Mouse (Mus musculus): ENCODE measurements around the gene Pptc7. TPM values are rescaled to one million over a fixed set of nuclear protein-coding genes. Genes with fewer than 3 reads are reported as not detected.

The Pptc7 gene
- polyA plus RNA-seq, 1 experiment: 18.8 TPM

DNA sequence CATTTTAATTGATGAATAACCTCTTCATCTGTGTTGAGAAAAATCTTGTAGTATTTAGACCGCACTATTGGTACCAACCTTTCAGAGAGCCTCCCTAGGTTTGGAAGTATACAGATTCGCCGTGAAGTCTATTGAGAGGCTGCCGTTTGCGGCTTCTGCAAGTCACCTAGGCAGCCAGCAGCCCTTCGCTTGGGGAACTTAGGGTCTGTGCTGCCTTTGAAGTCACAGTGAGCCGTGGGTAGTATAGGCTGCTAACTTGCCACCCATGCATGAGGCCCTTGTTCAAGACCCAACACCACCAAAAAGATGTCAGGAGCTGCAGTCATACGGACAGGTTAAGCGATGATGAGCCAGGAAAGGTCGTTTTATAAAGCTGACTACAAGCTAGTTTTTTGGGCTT, 2.0 kb downstream of the Pptc7 start:
- no peak for TF ChIP-seq POLR2A (IDR thresholded peaks at IDR 0.05; ENCODE audit: low read depth, low read length)
- no peak for TF ChIP-seq CTCF (IDR thresholded peaks at IDR 0.05; ENCODE audit: extremely low read depth, insufficient read depth, insufficient read length, insufficient replicate concordance)
- WGBS: 72% methylated on average over 10 of the region's 10 CpGs
- Histone ChIP-seq H3K27ac (ENCODE audit: insufficient read depth, low read length) (no peak overlapping the region), H3K27me3 (ENCODE audit: control insufficient read depth, insufficient read depth, low read length) (no peaks in the 10 kb centered on the region), H3K36me3 (ENCODE audit: control insufficient read depth, insufficient read depth, low read length) (no peaks in the 10 kb centered on the region), H3K4me1 (ENCODE audit: control insufficient read depth, insufficient read depth, insufficient read length) (peaks cover 17% of the 10 kb centered on the region), H3K4me3 (ENCODE audit: extremely low read depth, insufficient read depth, insufficient read length) (no peak overlapping the region)
- DNase-seq (ENCODE audit: low read depth in 1 of 2, low spot score in 2 of 2): no peak

DNA sequence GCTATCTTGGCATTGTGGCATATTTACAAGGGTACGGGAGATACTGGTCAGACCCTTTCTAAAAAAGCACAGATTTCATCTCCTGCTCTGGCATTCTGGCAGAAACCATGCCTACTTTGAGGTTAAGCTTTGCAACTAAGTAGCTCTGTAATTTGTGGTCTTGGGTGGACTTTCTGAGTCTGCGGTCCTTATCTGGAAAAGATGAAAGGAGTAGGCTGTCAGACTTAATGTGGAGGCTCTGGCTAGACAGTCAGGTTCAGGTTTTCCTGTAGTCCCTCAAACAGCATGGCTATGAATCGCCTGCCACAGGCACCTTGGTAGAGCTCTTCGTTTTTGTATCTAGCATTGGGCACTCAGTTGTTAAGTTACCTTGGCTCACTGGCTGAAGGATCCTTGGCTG, 2.9 kb downstream of the Pptc7 start:
- Histone ChIP-seq H3K27me3 (ENCODE audit: control insufficient read depth, insufficient read depth, low read length) (no peaks in the 10 kb centered on the region), H3K4me3 (ENCODE audit: extremely low read depth, insufficient read depth, insufficient read length) (no peak overlapping the region), H3K36me3 (ENCODE audit: control insufficient read depth, insufficient read depth, low read length) (no peaks in the 10 kb centered on the region), H3K27ac (ENCODE audit: insufficient read depth, low read length) (no peak overlapping the region), H3K4me1 (ENCODE audit: control insufficient read depth, insufficient read depth, insufficient read length) (peaks cover 23% of the 10 kb centered on the region)
- no peak for TF ChIP-seq POLR2A (IDR thresholded peaks at IDR 0.05; ENCODE audit: low read depth, low read length)
- no peak for TF ChIP-seq CTCF (IDR thresholded peaks at IDR 0.05; ENCODE audit: extremely low read depth, insufficient read depth, insufficient read length, insufficient replicate concordance)
- no peak for DNase-seq (ENCODE audit: low read depth in 1 of 2, low spot score in 2 of 2)
- 70% methylated on average over 4 of the region's 4 CpGs for WGBS

DNA sequence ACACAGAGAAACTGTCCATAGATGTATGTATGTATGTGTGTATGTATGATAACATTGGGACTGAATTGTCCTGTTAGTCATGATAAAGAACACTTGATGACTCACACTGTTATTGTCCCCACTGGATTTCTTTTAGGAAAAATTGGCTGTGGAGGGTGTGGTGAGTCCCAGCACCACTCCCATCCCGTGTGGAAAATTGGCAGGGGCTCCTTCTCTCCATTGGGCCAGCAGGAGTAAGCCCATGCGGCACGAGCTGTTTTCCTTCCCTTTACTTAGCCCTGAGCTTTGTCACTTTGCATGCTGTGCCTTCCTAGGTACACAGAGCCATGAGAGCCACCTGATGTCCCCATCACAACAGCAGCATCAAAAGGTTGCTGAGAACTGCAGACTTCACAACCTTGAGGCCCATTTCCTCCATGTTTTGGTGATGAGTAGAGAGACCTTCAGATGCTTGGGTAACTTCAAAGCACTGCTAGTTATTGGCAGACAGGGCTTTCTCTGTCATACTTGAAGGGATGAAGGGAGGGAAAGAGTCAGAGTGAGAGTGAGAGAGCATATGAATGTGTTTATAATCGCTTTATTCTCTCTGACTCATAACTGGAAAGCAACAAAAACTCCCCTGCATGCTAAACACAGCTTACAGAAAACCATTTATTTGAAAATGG, 4.1 kb downstream of the Pptc7 start:
- TF ChIP-seq POLR2A (IDR thresholded peaks at IDR 0.05; ENCODE audit: low read depth, low read length) (no peak), CTCF (IDR thresholded peaks at IDR 0.05; ENCODE audit: extremely low read depth, insufficient read depth, insufficient read length, insufficient replicate concordance) (no peak)
- DNase-seq (ENCODE audit: low read depth in 1 of 2, low spot score in 2 of 2): no peak
- Histone ChIP-seq H3K4me1 (ENCODE audit: control insufficient read depth, insufficient read depth, insufficient read length) (peaks cover 28% of the 10 kb centered on the region), H3K4me3 (ENCODE audit: extremely low read depth, insufficient read depth, insufficient read length) (no peak overlapping the region), H3K36me3 (ENCODE audit: control insufficient read depth, insufficient read depth, low read length) (no peaks in the 10 kb centered on the region), H3K27ac (ENCODE audit: insufficient read depth, low read length) (no peak overlapping the region), H3K27me3 (ENCODE audit: control insufficient read depth, insufficient read depth, low read length) (no peaks in the 10 kb centered on the region)
- 69% methylated on average over 4 of the region's 4 CpGs for WGBS

DNA sequence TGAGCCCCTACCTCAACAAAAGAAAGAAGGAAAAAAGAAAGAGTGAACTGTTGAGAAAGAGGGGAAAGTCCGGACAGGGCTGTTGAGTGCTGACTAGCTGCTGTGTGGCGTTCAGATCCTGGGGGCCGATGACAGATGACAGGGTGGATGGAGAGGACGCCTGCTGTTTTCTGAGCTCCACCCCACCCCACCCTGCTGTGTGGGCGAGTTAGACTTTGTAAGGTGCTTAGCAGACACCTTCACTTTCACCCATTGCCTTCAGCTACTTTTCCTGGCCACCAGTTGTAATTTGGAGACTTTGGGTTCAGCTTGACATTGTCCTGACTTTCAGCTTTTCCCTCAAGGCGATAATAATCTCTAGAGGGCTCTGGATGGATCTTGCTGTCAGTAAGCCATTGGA, 7.0 kb downstream of the Pptc7 start:
- no peak overlapping the region for H3K4me3 ChIP-seq (ENCODE audit: extremely low read depth, insufficient read depth, insufficient read length)
- H3K4me1 ChIP-seq (ENCODE audit: control insufficient read depth, insufficient read depth, insufficient read length): peaks cover 31% of the 10 kb centered on the region
- no peaks in the 10 kb centered on the region for H3K27me3 ChIP-seq (ENCODE audit: control insufficient read depth, insufficient read depth, low read length)
- no peak for DNase-seq (ENCODE audit: low read depth in 1 of 2, low spot score in 2 of 2)
- TF ChIP-seq CTCF (IDR thresholded peaks at IDR 0.05; ENCODE audit: extremely low read depth, insufficient read depth, insufficient read length, insufficient replicate concordance) (no peak), POLR2A (IDR thresholded peaks at IDR 0.05; ENCODE audit: low read depth, low read length) (no peak)
- 64% methylated on average over 6 of the region's 6 CpGs for WGBS
- H3K36me3 ChIP-seq (ENCODE audit: control insufficient read depth, insufficient read depth, low read length): no peaks in the 10 kb centered on the region
- H3K27ac ChIP-seq (ENCODE audit: insufficient read depth, low read length): peak overlapping the region; percentile 59

DNA sequence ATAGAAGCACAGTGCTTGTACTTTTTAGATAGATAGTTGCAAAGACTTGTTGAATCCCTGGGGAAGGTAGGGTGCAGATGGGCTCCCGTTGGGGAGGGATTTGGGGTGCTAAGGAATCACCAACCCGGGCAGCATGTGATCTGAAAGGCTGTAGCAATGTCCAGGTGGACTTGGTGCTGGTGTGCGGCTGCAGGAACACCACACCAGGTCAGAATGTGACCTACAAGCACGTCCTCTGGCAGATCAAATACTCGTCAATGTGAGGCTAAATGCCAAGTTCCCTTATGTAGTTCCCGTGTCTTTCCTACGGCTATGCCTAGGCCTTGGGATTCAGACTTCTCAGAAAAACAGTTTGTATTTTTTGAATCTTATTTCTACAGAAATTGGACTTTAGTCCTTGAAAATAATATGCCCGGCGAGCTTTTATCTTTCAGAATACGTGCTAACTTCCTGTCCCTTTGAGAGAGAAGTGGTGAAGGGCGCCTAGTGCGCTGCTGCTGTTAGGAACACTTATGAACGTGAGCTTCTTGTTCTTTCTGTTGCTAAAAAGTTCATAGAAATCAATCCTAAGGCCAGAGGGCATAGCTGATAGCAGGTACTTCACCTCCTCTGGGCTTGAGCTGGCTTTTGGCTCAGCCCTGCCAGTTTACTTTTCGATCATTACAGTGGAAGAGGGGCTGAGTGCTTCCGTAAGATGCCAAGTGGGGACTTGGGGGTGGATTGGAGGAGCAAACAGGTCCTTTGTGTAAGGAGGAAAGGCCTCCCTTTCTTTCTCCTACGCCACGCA, 7.6 kb downstream of the Pptc7 start:
- no peaks in the 10 kb centered on the region for H3K27me3 ChIP-seq (ENCODE audit: control insufficient read depth, insufficient read depth, low read length)
- H3K4me1 ChIP-seq (ENCODE audit: control insufficient read depth, insufficient read depth, insufficient read length): peaks cover 29% of the 10 kb centered on the region
- H3K4me3 ChIP-seq (ENCODE audit: extremely low read depth, insufficient read depth, insufficient read length): no peak overlapping the region
- TF ChIP-seq CTCF (IDR thresholded peaks at IDR 0.05; ENCODE audit: extremely low read depth, insufficient read depth, insufficient read length, insufficient replicate concordance): no peak
- TF ChIP-seq POLR2A (IDR thresholded peaks at IDR 0.05; ENCODE audit: low read depth, low read length): no peak
- peak overlapping the region; percentile 69 for H3K27ac ChIP-seq (ENCODE audit: insufficient read depth, low read length)
- DNase-seq (ENCODE audit: low read depth in 1 of 2, low spot score in 2 of 2): no peak
- H3K36me3 ChIP-seq (ENCODE audit: control insufficient read depth, insufficient read depth, low read length): no peaks in the 10 kb centered on the region
- 49% methylated on average over 17 of the region's 17 CpGs for WGBS

DNA sequence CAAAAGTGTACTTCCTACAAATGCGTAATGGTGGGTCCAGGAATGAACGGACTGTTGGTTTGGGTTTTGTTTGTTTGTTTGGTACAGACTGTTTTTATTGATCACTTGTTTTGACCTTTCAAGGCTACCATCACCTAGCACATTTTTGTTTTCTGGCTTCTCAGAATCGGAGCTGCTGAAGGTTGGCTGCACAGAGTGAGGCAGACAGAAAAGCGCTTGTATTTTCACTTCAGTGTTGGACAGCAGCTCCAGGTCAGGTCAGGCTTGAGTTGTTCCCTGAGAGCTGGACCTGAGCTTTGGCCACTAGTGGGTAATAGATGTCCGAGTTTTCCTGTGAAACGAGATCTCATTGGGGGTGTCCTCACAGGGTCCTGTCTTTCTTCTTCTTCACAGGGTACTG, 9.0 kb downstream of the Pptc7 start:
- WGBS: 93% methylated on average over 6 of the region's 6 CpGs
- H3K27me3 ChIP-seq (ENCODE audit: control insufficient read depth, insufficient read depth, low read length): no peaks in the 10 kb centered on the region
- no peaks in the 10 kb centered on the region for H3K36me3 ChIP-seq (ENCODE audit: control insufficient read depth, insufficient read depth, low read length)
- H3K4me1 ChIP-seq (ENCODE audit: control insufficient read depth, insufficient read depth, insufficient read length): peaks cover 21% of the 10 kb centered on the region
- no peak overlapping the region for H3K27ac ChIP-seq (ENCODE audit: insufficient read depth, low read length)
- TF ChIP-seq CTCF (IDR thresholded peaks at IDR 0.05; ENCODE audit: extremely low read depth, insufficient read depth, insufficient read length, insufficient replicate concordance) (no peak), POLR2A (IDR thresholded peaks at IDR 0.05; ENCODE audit: low read depth, low read length) (no peak)
- no peak overlapping the region for H3K4me3 ChIP-seq (ENCODE audit: extremely low read depth, insufficient read depth, insufficient read length)
- DNase-seq (ENCODE audit: low read depth in 1 of 2, low spot score in 2 of 2): no peak
